Mouse (Mus musculus): ENCODE measurements around the gene Lmln.
"Not testable (repeated sequence)": the region's sequence is repeated elsewhere in the genome, so short reads cannot be mapped to it uniquely, and the experiment has no call there.

Gene Lmln

GRCm38 (mm10) chr16:33062024-33062681, at the start of gene Lmln:
Gene Lmln, plus strand, starts transcription at chr16:33062521.
- DNase-seq (ENCODE audit: extremely low spot score, low spot score): peak; percentile 90

- no peak for DNase-seq (ENCODE audit: extremely low spot score, low spot score)
These were observed 48.5 kb upstream of the Lmln start for GRCm38 (mm10) chr16:33013801-33014200.

- no peak for DNase-seq (ENCODE audit: extremely low spot score, low spot score)
These were observed 47.4 kb upstream of the Lmln start for GRCm38 (mm10) chr16:33014921-33015320.

- no peak for DNase-seq (ENCODE audit: extremely low spot score, low spot score)
These were observed 46.9 kb upstream of the Lmln start for GRCm38 (mm10) chr16:33015396-33015907.

GRCm38 (mm10) chr16:33015986-33016385, 46.3 kb upstream of the Lmln start:
- DNase-seq (ENCODE audit: extremely low spot score, low spot score): no peak

GRCm38 (mm10) chr16:33017677-33018349, 44.5 kb upstream of the Lmln start:
- no peak for DNase-seq (ENCODE audit: extremely low spot score, low spot score)

- no peak for DNase-seq (ENCODE audit: extremely low spot score, low spot score)
These were observed 43.1 kb upstream of the Lmln start for GRCm38 (mm10) chr16:33019117-33019770.

- no peak for DNase-seq (ENCODE audit: extremely low spot score, low spot score)
These were observed 40.9 kb upstream of the Lmln start for GRCm38 (mm10) chr16:33021381-33021780.

GRCm38 (mm10) chr16:33023750-33024149, 38.6 kb upstream of the Lmln start:
- DNase-seq (ENCODE audit: extremely low spot score, low spot score): peak; percentile 83

- DNase-seq (ENCODE audit: extremely low spot score, low spot score): no peak
These were observed 37.7 kb upstream of the Lmln start for GRCm38 (mm10) chr16:33024456-33025104.

GRCm38 (mm10) chr16:33026357-33026756, 36.0 kb upstream of the Lmln start:
- DNase-seq (ENCODE audit: extremely low spot score, low spot score): no peak

GRCm38 (mm10) chr16:33036006-33036405, 26.3 kb upstream of the Lmln start:
- DNase-seq (ENCODE audit: extremely low spot score, low spot score): no peak

- no peak for DNase-seq (ENCODE audit: extremely low spot score, low spot score)
These were observed 19.6 kb upstream of the Lmln start for GRCm38 (mm10) chr16:33042682-33043081.

- no peak for DNase-seq (ENCODE audit: extremely low spot score, low spot score)
These were observed 19.1 kb upstream of the Lmln start for GRCm38 (mm10) chr16:33043268-33043667.

GRCm38 (mm10) chr16:33048004-33048403, 14.3 kb upstream of the Lmln start:
- DNase-seq (ENCODE audit: extremely low spot score, low spot score): no peak

- DNase-seq (ENCODE audit: extremely low spot score, low spot score): no peak
These were observed 13.6 kb upstream of the Lmln start for GRCm38 (mm10) chr16:33048686-33049085.

GRCm38 (mm10) chr16:33049809-33050208, 12.5 kb upstream of the Lmln start:
- no peak for DNase-seq (ENCODE audit: extremely low spot score, low spot score)

GRCm38 (mm10) chr16:33053141-33053540, 9.2 kb upstream of the Lmln start:
- DNase-seq (ENCODE audit: extremely low spot score, low spot score): no peak

GRCm38 (mm10) chr16:33054927-33055326, 7.4 kb upstream of the Lmln start:
- not testable (repeated sequence) for DNase-seq (ENCODE audit: extremely low spot score, low spot score)

- peak; percentile 25 for DNase-seq (ENCODE audit: extremely low spot score, low spot score)
These were observed 6.7 kb upstream of the Lmln start for GRCm38 (mm10) chr16:33055655-33056054.

GRCm38 (mm10) chr16:33056095-33056785, 6.1 kb upstream of the Lmln start, which contains the start of the genes Iqcg and Rpl35a:
Gene Iqcg, minus strand, starts transcription at chr16:33056218.
Gene Rpl35a, plus strand, starts transcription at chr16:33056453.
- DNase-seq (ENCODE audit: extremely low spot score, low spot score): peak; percentile 91

All from neural tube, embryonic 10.5 days (tissue).